Mouse (Mus musculus): ENCODE measurements around the gene Adcy7. TPM values are rescaled to one million over a fixed set of nuclear protein-coding genes. Genes with fewer than 3 reads are reported as not detected.

Gene Adcy7
- total RNA-seq, 2 experiments from 2014 or later, result 10.1 TPM

- no peak for DNase-seq
- intact Hi-C loops (cut with DNase I), result no loop called here
Observed at GRCm38 (mm10) chr8:88270086-88270485, 2.1 kb upstream of the Adcy7 start.

- no peak for DNase-seq
- intact Hi-C loops (cut with DNase I), result no loop called here
Observed at GRCm38 (mm10) chr8:88273051-88273430, 838 bp downstream of the Adcy7 start.

- intact Hi-C loops (cut with DNase I), result no loop called here
Observed at GRCm38 (mm10) chr8:88274090-88274489, 1.9 kb downstream of the Adcy7 start.

GRCm38 (mm10) chr8:88279220-88279619, 7.0 kb downstream of the Adcy7 start:
- no peak for DNase-seq
- intact Hi-C loops (cut with DNase I), result no loop called here

More at GRCm38 (mm10) chr8:88274090-88274489, 1.9 kb downstream of the Adcy7 start:
- DNase-seq, result no peak

GRCm38 (mm10) chr8:88279670-88280069, 7.5 kb downstream of the Adcy7 start:
- no peak for DNase-seq
- intact Hi-C loops (cut with DNase I), result no loop called here

GRCm38 (mm10) chr8:88280904-88281303, 8.7 kb downstream of the Adcy7 start:
- intact Hi-C loops (cut with DNase I), result no loop called here
- no peak for DNase-seq

- no peak for DNase-seq
- intact Hi-C loops (cut with DNase I), result no loop called here
Observed at GRCm38 (mm10) chr8:88282684-88283083, 10.5 kb downstream of the Adcy7 start.

- intact Hi-C loops (cut with DNase I), result no loop called here
- no peak for DNase-seq
Observed at GRCm38 (mm10) chr8:88283243-88284115, 11.3 kb downstream of the Adcy7 start.

GRCm38 (mm10) chr8:88284738-88285137, 12.5 kb downstream of the Adcy7 start:
- intact Hi-C loops (cut with DNase I), result no loop called here
- DNase-seq, result no peak

GRCm38 (mm10) chr8:88285469-88286356, 13.5 kb downstream of the Adcy7 start:
- no peak for DNase-seq
- intact Hi-C loops (cut with DNase I), result no loop called here

- intact Hi-C loops (cut with DNase I), result no loop called here
- DNase-seq, result no peak
Observed at GRCm38 (mm10) chr8:88286421-88286960, 14.3 kb downstream of the Adcy7 start.

- no peak for DNase-seq
- intact Hi-C loops (cut with DNase I), result no loop called here
Observed at GRCm38 (mm10) chr8:88288622-88289242, 16.5 kb downstream of the Adcy7 start.

GRCm38 (mm10) chr8:88289901-88290300, 17.7 kb downstream of the Adcy7 start:
- intact Hi-C loops (cut with DNase I), result no loop called here
- DNase-seq, result no peak

GRCm38 (mm10) chr8:88290326-88291304, 18.4 kb downstream of the Adcy7 start:
- intact Hi-C loops (cut with DNase I), result no loop called here
- DNase-seq, result no peak

GRCm38 (mm10) chr8:88291305-88291690, 19.1 kb downstream of the Adcy7 start:
- intact Hi-C loops (cut with DNase I), result no loop called here
- DNase-seq, result no peak

GRCm38 (mm10) chr8:88292926-88293325, 20.7 kb downstream of the Adcy7 start:
- intact Hi-C loops (cut with DNase I), result no loop called here
- DNase-seq, result no peak

- intact Hi-C loops (cut with DNase I), result no loop called here
Observed at GRCm38 (mm10) chr8:88293590-88294356, 21.6 kb downstream of the Adcy7 start.

GRCm38 (mm10) chr8:88294977-88295376, 22.8 kb downstream of the Adcy7 start:
- DNase-seq, result no peak
- intact Hi-C loops (cut with DNase I), result no loop called here

More at GRCm38 (mm10) chr8:88293590-88294356, 21.6 kb downstream of the Adcy7 start:
- DNase-seq, result no peak
